29 mouse cellular contexts compared by ENCODE assay signal in the genomic region with DNA sequence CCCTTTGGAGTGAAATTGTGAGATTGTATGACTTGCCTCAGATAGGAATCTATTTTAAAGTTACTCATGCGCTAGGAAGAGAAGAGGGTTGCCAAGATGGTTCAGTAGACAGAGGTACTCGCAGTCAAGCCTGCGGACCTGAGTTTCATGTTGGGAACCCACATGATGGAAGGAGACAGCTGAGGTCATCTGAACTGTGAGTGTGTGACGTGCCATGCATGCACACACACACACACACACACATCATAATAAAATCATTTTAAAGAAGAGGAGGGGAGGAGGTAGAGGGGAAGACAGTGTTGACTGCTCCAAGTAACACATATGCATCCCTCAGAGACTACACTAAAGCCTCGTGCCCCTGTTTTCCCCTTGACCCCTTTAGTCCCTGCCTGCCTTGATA. TPM values are rescaled to one million over a fixed set of nuclear protein-coding genes. Genes with fewer than 3 reads are reported as not detected.
"Had no signal": no experiment of that assay in that cellular context is flagged by ENCODE, and none has a peak within 500 bp of the region (broad histone marks: within the 10 kb centered on the region; RNA-seq: fewer than 3 reads in every experiment).

No protein-coding gene starts in this region.

- H3K4me3 ChIP-seq: embryonic facial prominence, embryonic 10.5 days; embryonic facial prominence, embryonic 12.5 days; embryonic facial prominence, embryonic 13.5 days; embryonic facial prominence, embryonic 15.5 days; erythroblast, embryonic 14.5 days; forebrain, embryonic 10.5 days; forebrain, embryonic 12.5 days; forebrain, embryonic 13.5 days; forebrain, embryonic 15.5 days; gastrocnemius, adult 2 months had no signal

- ATAC-seq: forebrain, embryonic 13.5 days; forebrain, embryonic 14.5 days; forebrain, embryonic 15.5 days; forebrain, embryonic 16.5 days; forebrain, postnatal 0 days had no signal

- H3K4me2 ChIP-seq: embryonic facial prominence, embryonic 12.5 days; embryonic facial prominence, embryonic 13.5 days; embryonic facial prominence, embryonic 15.5 days; forebrain, embryonic 12.5 days; forebrain, embryonic 13.5 days; forebrain, embryonic 15.5 days had no signal

- H3K36me3 ChIP-seq: embryonic facial prominence, embryonic 10.5 days; embryonic facial prominence, embryonic 12.5 days; embryonic facial prominence, embryonic 13.5 days; embryonic facial prominence, embryonic 15.5 days; forebrain, embryonic 10.5 days; forebrain, embryonic 12.5 days; forebrain, embryonic 15.5 days had no signal

- H3K4me1 ChIP-seq: embryonic facial prominence, embryonic 10.5 days; embryonic facial prominence, embryonic 12.5 days; embryonic facial prominence, embryonic 13.5 days; embryonic facial prominence, embryonic 15.5 days; forebrain, embryonic 10.5 days; forebrain, embryonic 13.5 days; forebrain, embryonic 15.5 days had no signal

- DNase-seq: cerebellum, adult 8-10 months; cerebellum, adult 9-10 months; cerebellum, adult 9-11 months; cerebellum, postnatal 10 days; cerebellum, postnatal 14 days; cerebellum, postnatal 25 days; cerebellum, postnatal 36 days; embryo, embryonic 11 days; forebrain, postnatal 0 days; gastrocnemius, adult 2 months; gastrocnemius, postnatal 10 days; gastrocnemius, postnatal 14 days; gastrocnemius, postnatal 25 days; gastrocnemius, postnatal 36 days; heart, adult 11 months; heart, adult 18-20 months had no signal

- H3K27me3 ChIP-seq: embryonic facial prominence, embryonic 12.5 days; embryonic facial prominence, embryonic 13.5 days; embryonic facial prominence, embryonic 15.5 days; forebrain, embryonic 13.5 days; forebrain, embryonic 15.5 days had no signal

- H3K9me3 ChIP-seq: embryonic facial prominence, embryonic 10.5 days; embryonic facial prominence, embryonic 12.5 days; embryonic facial prominence, embryonic 15.5 days; forebrain, embryonic 10.5 days; forebrain, embryonic 12.5 days; forebrain, embryonic 15.5 days had no signal

- H3K9ac ChIP-seq: embryonic facial prominence, embryonic 12.5 days; embryonic facial prominence, embryonic 13.5 days; embryonic facial prominence, embryonic 15.5 days; forebrain, embryonic 12.5 days; forebrain, embryonic 13.5 days; forebrain, embryonic 15.5 days; forebrain, postnatal 0 days had no signal

- H3K27ac ChIP-seq: embryonic facial prominence, embryonic 10.5 days; embryonic facial prominence, embryonic 12.5 days; embryonic facial prominence, embryonic 13.5 days; embryonic facial prominence, embryonic 15.5 days; forebrain, embryonic 10.5 days; forebrain, embryonic 12.5 days; forebrain, embryonic 13.5 days; forebrain, embryonic 15.5 days; gastrocnemius, adult 2 months had no signal

RNA-seq across cellular contexts. Expression of a gene that starts 56.9 kb away (rescaled TPM):
- total RNA-seq: common myeloid progenitor, adult 5-6 weeks; granulocyte monocyte progenitor cell, adult 5-6 weeks had no signal
